Mouse (Mus musculus): Measurements from ENCODE around the gene Sdc1. TPM values are rescaled to one million over a fixed set of nuclear protein-coding genes. Genes with fewer than 3 reads are reported as not detected.

The Sdc1 gene
- polyA plus RNA-seq, 1 experiment, result 13.3 TPM

DNA sequence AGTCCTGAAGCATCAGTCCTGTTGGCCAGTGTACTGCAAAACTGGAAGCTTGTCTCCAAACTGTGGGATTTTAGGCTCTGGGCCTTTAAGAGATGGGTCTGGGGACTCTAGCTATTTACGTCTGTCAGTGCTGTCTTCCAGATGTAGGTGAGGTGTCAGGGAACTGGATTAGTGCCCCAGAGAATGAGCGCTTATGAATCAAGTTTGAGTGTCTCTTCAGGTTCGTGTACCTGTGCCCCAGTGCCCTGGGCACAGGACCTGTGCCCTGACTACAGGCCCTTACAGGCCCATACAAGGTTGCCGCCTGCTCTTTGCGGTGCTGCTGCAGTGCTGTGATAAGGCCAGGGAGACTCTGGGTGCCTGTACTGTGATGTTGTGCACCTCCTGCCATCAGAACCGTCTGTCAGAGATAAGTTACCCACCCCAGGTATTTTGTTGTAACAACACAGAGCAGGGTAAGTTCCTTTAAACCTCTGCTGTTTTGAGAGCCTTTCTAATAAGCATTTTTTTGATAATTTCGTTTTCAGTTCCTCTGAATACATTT, 69.7 kb downstream of the Sdc1 start:
- 82% methylated on average over 7 of the region's 7 CpGs for WGBS
- Histone ChIP-seq H3K27me3 (replicated peaks; ENCODE audit: control insufficient read depth, insufficient read depth, low read length) (no peaks in the 10 kb centered on the region), H3K4me1 (ENCODE audit: control insufficient read depth, insufficient read depth, low read length) (no peaks in the 10 kb centered on the region), H3K36me3 (ENCODE audit: control insufficient read depth, insufficient read depth, low read length) (no peaks in the 10 kb centered on the region), H3K27ac (ENCODE audit: insufficient read depth, low read depth, low read length) (no peak overlapping the region), H3K4me3 (ENCODE audit: insufficient read depth, low read depth, low read length) (no peak overlapping the region)
- DNase-seq, result no peak
- TF ChIP-seq CTCF (conservative IDR thresholded peaks at IDR 0.05; ENCODE audit: insufficient read depth, insufficient read length, low read depth, low read length) (no peak), POLR2A (IDR thresholded peaks at IDR 0.05; ENCODE audit: low read depth, low read length) (no peak)

DNA sequence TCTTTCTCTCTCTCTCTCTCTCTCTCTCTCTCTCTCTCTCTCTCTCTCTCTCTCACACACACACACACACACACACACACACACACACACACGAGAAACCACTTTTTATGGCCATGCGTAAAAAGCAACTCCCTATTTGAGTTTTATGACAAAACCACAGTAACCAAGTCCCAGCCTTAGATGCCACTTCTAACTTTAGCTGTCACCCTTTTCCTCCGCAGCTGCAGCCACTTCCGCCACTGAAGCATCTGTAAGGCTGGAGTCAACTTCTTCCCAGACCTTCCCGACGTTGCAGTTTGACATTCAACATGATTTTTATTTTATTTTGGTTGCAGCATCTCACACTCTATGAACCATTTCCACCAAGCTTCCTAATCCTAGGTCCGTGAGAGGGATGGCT, 71.6 kb downstream of the Sdc1 start:
- no peaks in the 10 kb centered on the region for H3K36me3 ChIP-seq (ENCODE audit: control insufficient read depth, insufficient read depth, low read length)
- no peak for TF ChIP-seq POLR2A (IDR thresholded peaks at IDR 0.05; ENCODE audit: low read depth, low read length)
- no peak for TF ChIP-seq CTCF (conservative IDR thresholded peaks at IDR 0.05; ENCODE audit: insufficient read depth, insufficient read length, low read depth, low read length)

More for the DNA sequence above, 71.6 kb downstream of the Sdc1 start:
- H3K4me1 ChIP-seq (ENCODE audit: control insufficient read depth, insufficient read depth, low read length), result no peaks in the 10 kb centered on the region
- H3K27ac ChIP-seq (ENCODE audit: insufficient read depth, low read depth, low read length), result no peak overlapping the region
- DNase-seq, result no peak
- H3K4me3 ChIP-seq (ENCODE audit: insufficient read depth, low read depth, low read length), result no peak overlapping the region
- WGBS, result 57% methylated on average over 7 of the region's 7 CpGs
- no peaks in the 10 kb centered on the region for H3K27me3 ChIP-seq (replicated peaks; ENCODE audit: control insufficient read depth, insufficient read depth, low read length)

Other genes starting within 250 kb of the Sdc1 start
- 0.49 and 0.61 TPM in 2 replicates for gene Slc7a15, start 172.3 kb upstream of the Sdc1 start, polyA plus RNA-seq (2012; rRNA removed)
- 42.1 and 43.3 TPM in 2 replicates for gene Pum2, start 97.2 kb upstream of the Sdc1 start, polyA plus RNA-seq (2012; rRNA removed)
- 256 and 291 TPM in 2 replicates for gene Laptm4a, start 150.3 kb downstream of the Sdc1 start, polyA plus RNA-seq (2012; rRNA removed)
- gene Matn3, start 176.6 kb downstream of the Sdc1 start, polyA plus RNA-seq (2012; rRNA removed), result not detected in 2 replicates
- 5.3 and 6.0 TPM in 2 replicates for gene Wdr35, start 202.6 kb downstream of the Sdc1 start, polyA plus RNA-seq (2012; rRNA removed)

Data from kidney, adult 2 months (tissue).